Mouse (Mus musculus) heart, embryonic 11.5 days (tissue): ENCODE measurements around the gene Tm4sf4. TPM values are rescaled to one million over a fixed set of nuclear protein-coding genes. Genes with fewer than 3 reads are reported as not detected.
A peak's percentile ranks its signal among the peaks of the same experiment; 100 is the strongest.

Source experiments
- ATAC-seq: fragments of 200-750 bp; cut with Nextera tagmentation; replicated peaks from 2 replicates; pipeline ENCODE4 v1.8.0; 2017; ENCODE audit warnings: moderate library complexity; ENCODE audit not compliant: insufficient number of reproducible peaks, low FRiP score, low TSS enrichment
- H3K27ac ChIP-seq: fragments of 300-500 bp; sonication (generic); 2 replicates; pipeline ENCODE4 v1.5.1; 2014; ENCODE audit warnings: mild to moderate bottlenecking, low read depth, low read length
- H3K27me3 ChIP-seq: fragments of 300-500 bp; sonication (generic); 2 replicates; pipeline ENCODE4 v1.6.1; 2014; ENCODE audit warnings: mild to moderate bottlenecking, low read length, mixed read lengths; ENCODE audit not compliant: control insufficient read depth, insufficient read depth
- H3K36me3 ChIP-seq: fragments of 300-500 bp; sonication (generic); 2 replicates; pipeline ENCODE4 v1.6.1; 2014; ENCODE audit warnings: mild to moderate bottlenecking, low read length, moderate library complexity, mixed read lengths; ENCODE audit not compliant: control insufficient read depth, insufficient read depth
- H3K4me1 ChIP-seq: fragments of 300-500 bp; sonication (generic); 2 replicates; pipeline ENCODE4 v1.6.1; 2014; ENCODE audit warnings: low read length; ENCODE audit not compliant: control insufficient read depth, insufficient read depth
- H3K4me2 ChIP-seq: fragments of 300-500 bp; sonication (generic); 2 replicates; pipeline ENCODE4 v1.6.1; 2014; ENCODE audit warnings: mild to moderate bottlenecking, moderate library complexity
- H3K4me3 ChIP-seq: fragments of 300-500 bp; sonication (generic); 2 replicates; pipeline ENCODE4 v1.5.1; 2014; ENCODE audit warnings: low read depth, low read length
- H3K9ac ChIP-seq: fragments of 300-500 bp; sonication (generic); 2 replicates; pipeline ENCODE4 v1.6.1; 2014; ENCODE audit warnings: mild to moderate bottlenecking, low read depth, low read length, moderate library complexity
- H3K9me3 ChIP-seq: fragments of 300-500 bp; sonication (generic); replicated peaks from 2 replicates; pipeline ENCODE4 v1.6.1; 2016; ENCODE audit warnings: low read length; ENCODE audit not compliant: control insufficient read depth
- WGBS: fragments of 180-500 bp; shearing (Covaris S2); extraction: QIAGEN DNeasy Blood & Tissue Kit; methylation state at CpG from one replicate; pipeline ENCODE4 v1.1.7; 2014; ENCODE audit not compliant: insufficient replicate concordance; 5-methylcytosine and 5-hydroxymethylcytosine counted together
- polyA plus RNA-seq: library from polyadenylated mRNA; unstranded; fragments of >200 nt; fragmentation: Nextera tagmentation; extraction: Ambion mirVana; gene quantifications from 2 replicates; pipeline ENCODE4 v1.2.1, GENCODE M21; 2014

The Tm4sf4 gene
- polyA plus RNA-seq, 1 experiment from 2014 or later, result 1.2 TPM

- H3K9me3 ChIP-seq, result no peaks in the 10 kb centered on the region
- H3K9ac ChIP-seq, result no peak overlapping the region
- H3K27me3 ChIP-seq, result no peaks in the 10 kb centered on the region
- peaks cover 4% of the 10 kb centered on the region; the same call in 1 of the 2 replicates for H3K36me3 ChIP-seq
- H3K27ac ChIP-seq, result no peak overlapping the region
- H3K4me2 ChIP-seq, result no peak overlapping the region
- H3K4me3 ChIP-seq, result no peak overlapping the region
- 65% methylated on average over 4 of the region's 4 CpGs for WGBS
- no peak for ATAC-seq
- H3K4me1 ChIP-seq, result no peaks in the 10 kb centered on the region
Observed at GRCm38 (mm10) chr3:57463302-57463701, 38.2 kb downstream of the Tm4sf4 start.

- H3K27me3 ChIP-seq, result no peaks in the 10 kb centered on the region
- WGBS, result 62% methylated on average over 3 of the region's 3 CpGs
- no peak overlapping the region for H3K4me3 ChIP-seq
Observed at GRCm38 (mm10) chr3:57466289-57466688, 41.2 kb downstream of the Tm4sf4 start.

GRCm38 (mm10) chr3:57469325-57469724 is 44.2 kb downstream of the Tm4sf4 start:
- no peak for ATAC-seq

More at GRCm38 (mm10) chr3:57466289-57466688, 41.2 kb downstream of the Tm4sf4 start:
- no peaks in the 10 kb centered on the region for H3K9me3 ChIP-seq
- H3K4me2 ChIP-seq, result no peak overlapping the region
- H3K27ac ChIP-seq, result no peak overlapping the region
- H3K4me1 ChIP-seq, result peaks cover 9% of the 10 kb centered on the region
- H3K36me3 ChIP-seq, result peaks cover 2% of the 10 kb centered on the region; the same call in 1 of the 2 replicates
- no peak for ATAC-seq
- H3K9ac ChIP-seq, result no peak overlapping the region

GRCm38 (mm10) chr3:57470326-57470725 is 45.2 kb downstream of the Tm4sf4 start:
- Histone ChIP-seq H3K27ac (peak overlapping the region; percentile 22; the same call in 1 of the 2 replicates), H3K9me3 (no peaks in the 10 kb centered on the region), H3K9ac (0 out of 2 replicates have a peak overlapping the region, but pooled peaks have one; percentile 2), H3K36me3 (no peaks in the 10 kb centered on the region), H3K4me1 (peaks cover 23% of the 10 kb centered on the region), H3K4me2 (no peak overlapping the region; the same call in 1 of the 2 replicates), H3K4me3 (no peak overlapping the region), H3K27me3 (no peaks in the 10 kb centered on the region)
- WGBS, result 35% methylated on average over 5 of the region's 5 CpGs
- 0 out of 2 replicates have a peak, but pooled peaks have one; percentile 52 for ATAC-seq

More at GRCm38 (mm10) chr3:57469325-57469724, 44.2 kb downstream of the Tm4sf4 start:
- Histone ChIP-seq H3K36me3 (no peaks in the 10 kb centered on the region), H3K9me3 (no peaks in the 10 kb centered on the region), H3K4me2 (no peak overlapping the region), H3K9ac (no peak overlapping the region), H3K4me3 (no peak overlapping the region), H3K4me1 (peaks cover 23% of the 10 kb centered on the region), H3K27me3 (no peaks in the 10 kb centered on the region), H3K27ac (no peak overlapping the region)
- 81% methylated on average over 3 of the region's 3 CpGs for WGBS

- Histone ChIP-seq H3K27ac (peak overlapping the region; percentile 22), H3K4me1 (peaks cover 23% of the 10 kb centered on the region), H3K36me3 (no peaks in the 10 kb centered on the region), H3K27me3 (no peaks in the 10 kb centered on the region), H3K9ac (peak overlapping the region; percentile 2; the same call in 1 of the 2 replicates), H3K4me3 (peak overlapping the region; percentile 21; the same call in 1 of the 2 replicates), H3K9me3 (no peaks in the 10 kb centered on the region), H3K4me2 (peak overlapping the region; percentile 57)
- WGBS, result 12% methylated on average over 15 of the region's 15 CpGs
- ATAC-seq, result no peak
Observed at GRCm38 (mm10) chr3:57470981-57471601, 46.0 kb downstream of the Tm4sf4 start.

- WGBS, result 40% methylated on average over 4 of the region's 4 CpGs
- no peak overlapping the region for H3K4me3 ChIP-seq
- no peak for ATAC-seq
- H3K4me2 ChIP-seq, result no peak overlapping the region
- H3K9me3 ChIP-seq, result no peaks in the 10 kb centered on the region
- peaks cover 23% of the 10 kb centered on the region for H3K4me1 ChIP-seq
- no peaks in the 10 kb centered on the region for H3K36me3 ChIP-seq
- no peaks in the 10 kb centered on the region for H3K27me3 ChIP-seq
- H3K27ac ChIP-seq, result no peak overlapping the region; the same call in 1 of the 2 replicates
- no peak overlapping the region; the same call in 1 of the 2 replicates for H3K9ac ChIP-seq
Observed at GRCm38 (mm10) chr3:57472407-57472806, 47.3 kb downstream of the Tm4sf4 start.

- Histone ChIP-seq H3K27ac (no peak overlapping the region), H3K36me3 (no peaks in the 10 kb centered on the region), H3K9ac (no peak overlapping the region), H3K4me2 (no peak overlapping the region), H3K4me3 (no peak overlapping the region), H3K4me1 (peaks cover 23% of the 10 kb centered on the region), H3K27me3 (no peaks in the 10 kb centered on the region), H3K9me3 (no peaks in the 10 kb centered on the region)
- WGBS, result 91% methylated on average over 8 of the region's 8 CpGs
- ATAC-seq, result no peak
Observed at GRCm38 (mm10) chr3:57474421-57474820, 49.3 kb downstream of the Tm4sf4 start.

- Histone ChIP-seq H3K9me3 (no peaks in the 10 kb centered on the region), H3K4me1 (no peaks in the 10 kb centered on the region), H3K4me2 (no peak overlapping the region), H3K4me3 (no peak overlapping the region), H3K9ac (no peak overlapping the region), H3K27me3 (no peaks in the 10 kb centered on the region), H3K27ac (no peak overlapping the region), H3K36me3 (peaks cover 2% of the 10 kb centered on the region; the same call in 1 of the 2 replicates)
- 77% methylated on average over 4 of the region's 4 CpGs for WGBS
- ATAC-seq, result no peak
Observed at GRCm38 (mm10) chr3:57480640-57481039, 55.5 kb downstream of the Tm4sf4 start.

GRCm38 (mm10) chr3:57481981-57482380 is 56.9 kb downstream of the Tm4sf4 start:
- WGBS, result 84% methylated on average over 5 of the region's 5 CpGs
- no peak overlapping the region for H3K27ac ChIP-seq
- no peaks in the 10 kb centered on the region for H3K9me3 ChIP-seq

More at GRCm38 (mm10) chr3:57481981-57482380, 56.9 kb downstream of the Tm4sf4 start:
- Histone ChIP-seq H3K4me1 (no peaks in the 10 kb centered on the region), H3K4me3 (no peak overlapping the region), H3K4me2 (no peak overlapping the region), H3K36me3 (peaks cover 2% of the 10 kb centered on the region; the same call in 1 of the 2 replicates), H3K27me3 (no peaks in the 10 kb centered on the region), H3K9ac (no peak overlapping the region)
- ATAC-seq, result no peak
